Mouse (Mus musculus) E14TG2a.4 (cell line): ENCODE measurements around the gene Dkk2.

ENCODE experiments used
- CTCF ChIP-seq: conservative IDR thresholded peaks from 2 replicates; pipeline ENCODE4 v1.5.1; 2014; ENCODE audit warnings: low read length
- POU5F1 ChIP-seq: IDR thresholded peaks from 2 replicates; pipeline ENCODE4 v1.6.1; 2014; ENCODE audit warnings: low read length, borderline replicate concordance

DNA sequence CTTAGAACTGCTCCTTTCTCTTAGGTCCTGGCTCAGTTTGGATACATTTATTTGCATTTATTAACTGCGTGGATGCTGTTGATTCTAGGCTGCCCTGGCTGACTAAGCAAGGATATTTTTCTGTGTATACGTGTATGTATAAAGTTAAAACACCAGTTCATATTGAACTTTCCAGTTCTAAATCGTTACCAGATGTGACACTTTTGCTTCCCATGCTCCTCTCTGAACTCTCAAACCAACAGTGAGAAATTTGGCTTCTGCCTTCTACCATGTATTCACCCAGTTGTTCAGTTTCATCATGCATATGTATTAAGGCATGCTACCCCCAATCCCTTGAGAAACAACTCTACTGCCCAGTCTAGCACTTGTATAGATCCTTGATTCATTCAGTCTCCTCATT is 45.0 kb upstream of the Dkk2 start:
- TF ChIP-seq CTCF = no peak
- no peak for TF ChIP-seq POU5F1
